Mouse (Mus musculus): ENCODE results near the gene Rundc3a. TPM values are rescaled to one million over a fixed set of nuclear protein-coding genes. Genes with fewer than 3 reads are reported as not detected.

Gene Rundc3a
- polyA plus RNA-seq, 1 experiment: 10.3 TPM

- Histone ChIP-seq H3ac (ENCODE audit: control insufficient read depth, insufficient read length) (no peak overlapping the region), H3K79me2 (ENCODE audit: control insufficient read depth, insufficient read depth) (no peaks in the 10 kb centered on the region), H3K4me3 (no peak overlapping the region), H3K36me3 (ENCODE audit: control insufficient read depth, insufficient read depth) (no peaks in the 10 kb centered on the region), H3K4me2 (ENCODE audit: low read depth) (no peak overlapping the region), H3K27me3 (ENCODE audit: control insufficient read depth, insufficient read depth, insufficient read length) (peaks cover 81% of the 10 kb centered on the region)
- TF ChIP-seq POLR2A (IDR thresholded peaks at IDR 0.05; ENCODE audit: insufficient read length, low read depth) (no peak), MYOD1 (IDR thresholded peaks at IDR 0.05; ENCODE audit: control insufficient read depth in 1 of 3, insufficient read length in 2 of 3, low read depth in 2 of 3) (no peak), TCF12 (IDR thresholded peaks at IDR 0.05; ENCODE audit: insufficient read depth, poor library complexity, severe bottlenecking) (no peak), SRF (IDR thresholded peaks at IDR 0.05; ENCODE audit: control insufficient read depth, insufficient read length, low read depth) (no peak), POLR2AphosphoS2 (IDR thresholded peaks at IDR 0.05; ENCODE audit: insufficient read length, low read depth) (no peak), MYOG (IDR thresholded peaks at IDR 0.05; ENCODE audit: control insufficient read depth in 1 of 3, insufficient read depth in 1 of 3, insufficient read length in 2 of 3, low read depth in 2 of 3) (no peak), REST (IDR thresholded peaks at IDR 0.05; ENCODE audit: insufficient read depth, insufficient read length) (no peak), TCF3 (IDR thresholded peaks at IDR 0.05; ENCODE audit: insufficient read length, low read depth) (no peak), MAX (IDR thresholded peaks at IDR 0.05; ENCODE audit: low read depth) (no peak)
Observed at GRCm38 (mm10) chr11:102348771-102349170, 44.4 kb upstream of the Rundc3a start.

GRCm38 (mm10) chr11:102349189-102349954, 43.8 kb upstream of the Rundc3a start:
- no peak for TF ChIP-seq MAX (IDR thresholded peaks at IDR 0.05; ENCODE audit: low read depth)
- TF ChIP-seq TCF3 (IDR thresholded peaks at IDR 0.05; ENCODE audit: insufficient read length, low read depth): no peak
- TF ChIP-seq SRF (IDR thresholded peaks at IDR 0.05; ENCODE audit: control insufficient read depth, insufficient read length, low read depth): no peak
- Histone ChIP-seq H3ac (ENCODE audit: control insufficient read depth, insufficient read length) (no peak overlapping the region), H3K27me3 (ENCODE audit: control insufficient read depth, insufficient read depth, insufficient read length) (peaks cover 81% of the 10 kb centered on the region), H3K79me2 (ENCODE audit: control insufficient read depth, insufficient read depth) (no peaks in the 10 kb centered on the region), H3K4me3 (no peak overlapping the region), H3K4me2 (ENCODE audit: low read depth) (no peak overlapping the region), H3K36me3 (ENCODE audit: control insufficient read depth, insufficient read depth) (no peaks in the 10 kb centered on the region)

GRCm38 (mm10) chr11:102350416-102350815, 42.8 kb upstream of the Rundc3a start:
- H3K27me3 ChIP-seq (ENCODE audit: control insufficient read depth, insufficient read depth, insufficient read length): peaks cover 74% of the 10 kb centered on the region
- no peak overlapping the region for H3K4me2 ChIP-seq (ENCODE audit: low read depth)
- no peak overlapping the region for H3K4me3 ChIP-seq
- no peaks in the 10 kb centered on the region for H3K36me3 ChIP-seq (ENCODE audit: control insufficient read depth, insufficient read depth)
- no peak overlapping the region for H3ac ChIP-seq (ENCODE audit: control insufficient read depth, insufficient read length)
- H3K79me2 ChIP-seq (ENCODE audit: control insufficient read depth, insufficient read depth): no peaks in the 10 kb centered on the region
- TF ChIP-seq MYOD1 (IDR thresholded peaks at IDR 0.05; ENCODE audit: control insufficient read depth in 1 of 3, insufficient read length in 2 of 3, low read depth in 2 of 3) (no peak), MAX (IDR thresholded peaks at IDR 0.05; ENCODE audit: low read depth) (no peak), REST (IDR thresholded peaks at IDR 0.05; ENCODE audit: insufficient read depth, insufficient read length) (no peak), TCF3 (IDR thresholded peaks at IDR 0.05; ENCODE audit: insufficient read length, low read depth) (no peak), SRF (IDR thresholded peaks at IDR 0.05; ENCODE audit: control insufficient read depth, insufficient read length, low read depth) (no peak), MYOG (IDR thresholded peaks at IDR 0.05; ENCODE audit: control insufficient read depth in 1 of 3, insufficient read depth in 1 of 3, insufficient read length in 2 of 3, low read depth in 2 of 3) (no peak), CEBPB (IDR thresholded peaks at IDR 0.05; ENCODE audit: insufficient read depth, poor library complexity, severe bottlenecking) (no peak), USF1 (IDR thresholded peaks at IDR 0.05; ENCODE audit: low read depth) (no peak), POLR2AphosphoS2 (IDR thresholded peaks at IDR 0.05; ENCODE audit: insufficient read length, low read depth) (no peak), POLR2A (IDR thresholded peaks at IDR 0.05; ENCODE audit: insufficient read length, low read depth) (no peak)

GRCm38 (mm10) chr11:102350981-102351523, 42.2 kb upstream of the Rundc3a start:
- H3K27me3 ChIP-seq (ENCODE audit: control insufficient read depth, insufficient read depth, insufficient read length): peaks cover 78% of the 10 kb centered on the region
- no peaks in the 10 kb centered on the region for H3K36me3 ChIP-seq (ENCODE audit: control insufficient read depth, insufficient read depth)

GRCm38 (mm10) chr11:102352378-102352777, 40.8 kb upstream of the Rundc3a start:
- Histone ChIP-seq H3K79me2 (ENCODE audit: control insufficient read depth, insufficient read depth) (no peaks in the 10 kb centered on the region), H3K4me3 (no peak overlapping the region), H3K36me3 (ENCODE audit: control insufficient read depth, insufficient read depth) (no peaks in the 10 kb centered on the region), H3ac (ENCODE audit: control insufficient read depth, insufficient read length) (no peak overlapping the region), H3K4me2 (ENCODE audit: low read depth) (no peak overlapping the region), H3K27me3 (ENCODE audit: control insufficient read depth, insufficient read depth, insufficient read length) (peaks cover 87% of the 10 kb centered on the region)
- no peak for TF ChIP-seq TCF12 (IDR thresholded peaks at IDR 0.05; ENCODE audit: insufficient read depth, poor library complexity, severe bottlenecking)
- no peak for TF ChIP-seq E2F4 (IDR thresholded peaks at IDR 0.05; ENCODE audit: insufficient read depth)
- no peak for TF ChIP-seq MAX (IDR thresholded peaks at IDR 0.05; ENCODE audit: low read depth)
- no peak for TF ChIP-seq MYOG (IDR thresholded peaks at IDR 0.05; ENCODE audit: control insufficient read depth in 1 of 3, insufficient read depth in 1 of 3, insufficient read length in 2 of 3, low read depth in 2 of 3)
- no peak for TF ChIP-seq POLR2AphosphoS2 (IDR thresholded peaks at IDR 0.05; ENCODE audit: insufficient read length, low read depth)
- TF ChIP-seq MYOD1 (IDR thresholded peaks at IDR 0.05; ENCODE audit: control insufficient read depth in 1 of 3, insufficient read length in 2 of 3, low read depth in 2 of 3): no peak
- no peak for TF ChIP-seq REST (IDR thresholded peaks at IDR 0.05; ENCODE audit: insufficient read depth, insufficient read length)
- no peak for TF ChIP-seq SRF (IDR thresholded peaks at IDR 0.05; ENCODE audit: control insufficient read depth, insufficient read length, low read depth)
- TF ChIP-seq USF1 (IDR thresholded peaks at IDR 0.05; ENCODE audit: low read depth): no peak
- no peak for TF ChIP-seq CEBPB (IDR thresholded peaks at IDR 0.05; ENCODE audit: insufficient read depth, poor library complexity, severe bottlenecking)
- no peak for TF ChIP-seq POLR2A (IDR thresholded peaks at IDR 0.05; ENCODE audit: insufficient read length, low read depth)
- no peak for TF ChIP-seq TCF3 (IDR thresholded peaks at IDR 0.05; ENCODE audit: insufficient read length, low read depth)

More at GRCm38 (mm10) chr11:102350981-102351523, 42.2 kb upstream of the Rundc3a start:
- Histone ChIP-seq H3K4me2 (ENCODE audit: low read depth) (no peak overlapping the region), H3K79me2 (ENCODE audit: control insufficient read depth, insufficient read depth) (no peaks in the 10 kb centered on the region), H3ac (ENCODE audit: control insufficient read depth, insufficient read length) (no peak overlapping the region), H3K4me3 (no peak overlapping the region)
- TF ChIP-seq E2F4 (IDR thresholded peaks at IDR 0.05; ENCODE audit: insufficient read depth) (no peak), MYOD1 (IDR thresholded peaks at IDR 0.05; ENCODE audit: control insufficient read depth in 1 of 3, insufficient read length in 2 of 3, low read depth in 2 of 3) (no peak), MAX (IDR thresholded peaks at IDR 0.05; ENCODE audit: low read depth) (no peak), REST (IDR thresholded peaks at IDR 0.05; ENCODE audit: insufficient read depth, insufficient read length) (no peak), POLR2A (IDR thresholded peaks at IDR 0.05; ENCODE audit: insufficient read length, low read depth) (no peak), CEBPB (IDR thresholded peaks at IDR 0.05; ENCODE audit: insufficient read depth, poor library complexity, severe bottlenecking) (no peak), TCF3 (IDR thresholded peaks at IDR 0.05; ENCODE audit: insufficient read length, low read depth) (no peak)

Data from myocyte (in vitro differentiated cells).